Mouse (Mus musculus) cerebellum, adult 2 months (tissue): Measurements from ENCODE around the gene Hoxc8.

Experiments
- CTCF ChIP-seq: fragments of 200-500 bp; IDR thresholded peaks from 2 replicates; pipeline ENCODE4 v1.5.1; 2011; ENCODE audit warnings: low read depth, mild to moderate bottlenecking, control low read depth, low read length, moderate library complexity, borderline replicate concordance; ENCODE audit not compliant: insufficient read depth
- POLR2A ChIP-seq: fragments of 200-500 bp; IDR thresholded peaks from 2 replicates; pipeline ENCODE4 v1.6.1; 2011; ENCODE audit warnings: low read length, control low read depth, borderline replicate concordance; ENCODE audit not compliant: insufficient read depth

DNA sequence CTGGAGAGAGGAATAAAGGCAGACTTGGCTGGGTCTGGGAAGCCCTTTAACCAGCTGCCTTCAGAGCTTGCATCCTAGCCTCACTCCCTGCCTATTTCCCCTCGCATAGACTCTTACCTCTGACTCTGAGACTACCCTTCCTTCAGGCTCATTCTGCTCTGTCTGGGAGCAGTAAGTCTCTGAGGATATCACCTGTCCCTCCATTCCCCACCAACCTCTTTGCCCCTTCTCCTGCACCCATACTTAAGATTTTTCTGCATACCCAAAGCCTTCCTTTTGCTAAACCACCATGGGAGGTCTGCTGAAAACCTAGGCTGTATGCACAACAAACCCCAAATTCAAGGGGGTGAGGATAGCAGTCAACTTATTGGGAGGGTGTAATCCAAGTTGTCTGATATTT is 10.5 kb upstream of the Hoxc8 start:
- no peak for TF ChIP-seq CTCF
- TF ChIP-seq POLR2A, result no peak
